Mouse (Mus musculus): ENCODE measurements at regions not wholly inside any gene's neighbourhood (a gene's known extent, or its start where the extent isn't known, plus 50 kb on each side); places are given as distances from the start of the nearest gene placed in this dataset.
"Not testable (repeated sequence)": the region's sequence is repeated elsewhere in the genome, so short reads cannot be mapped to it uniquely, and the experiment has no call there.

GRCm38 (mm10) chr17:7527681-7528080 is 142.4 kb upstream of the Unc93a2 start:
- TF ChIP-seq CTCF (IDR thresholded peaks at IDR 0.05; ENCODE audit: low read depth), result peak; percentile 19; the same call in 1 of the 2 replicates
- DNase-seq, result no peak
- 86% methylated on average over 3 of the region's 3 CpGs for WGBS
- H3K9ac ChIP-seq, result no peak overlapping the region
- no peaks in the 10 kb centered on the region for H3K9me3 ChIP-seq (ENCODE audit: low read length)
- no peaks in the 10 kb centered on the region for H3K36me3 ChIP-seq (ENCODE audit: insufficient read depth)
- H3K27ac ChIP-seq (ENCODE audit: low read depth, low read length), result no peak overlapping the region
- no peak overlapping the region for H3K4me2 ChIP-seq (ENCODE audit: low read depth)
- no peaks in the 10 kb centered on the region for H3K27me3 ChIP-seq (ENCODE audit: insufficient read depth, low read length)
- H3K4me3 ChIP-seq (ENCODE audit: low read depth, low read length), result no peak overlapping the region
- no peak for ATAC-seq
- H3K4me1 ChIP-seq (ENCODE audit: insufficient read depth), result no peaks in the 10 kb centered on the region

GRCm38 (mm10) chr17:7524497-7524896 is 139.2 kb upstream of the Unc93a2 start:
- H3K36me3 ChIP-seq (ENCODE audit: insufficient read depth); H3K27me3 ChIP-seq (ENCODE audit: insufficient read depth, low read length); H3K9me3 ChIP-seq (ENCODE audit: low read length); H3K4me1 ChIP-seq (ENCODE audit: insufficient read depth); H3K4me3 ChIP-seq (ENCODE audit: low read depth, low read length); H3K27ac ChIP-seq (ENCODE audit: low read depth, low read length); DNase-seq; ATAC-seq; H3K9ac ChIP-seq; H3K4me2 ChIP-seq (ENCODE audit: low read depth): not testable (repeated sequence)
- whole genome bisulfite sequencing, result 93% methylated on average over 11 of the region's 11 CpGs

GRCm38 (mm10) chr17:7521127-7521526 is 135.9 kb upstream of the Unc93a2 start:
- Histone ChIP-seq H3K27ac (ENCODE audit: low read depth, low read length) (no peak overlapping the region), H3K9ac (no peak overlapping the region), H3K4me2 (ENCODE audit: low read depth) (no peak overlapping the region), H3K4me3 (ENCODE audit: low read depth, low read length) (no peak overlapping the region), H3K9me3 (ENCODE audit: low read length) (no peaks in the 10 kb centered on the region), H3K27me3 (ENCODE audit: insufficient read depth, low read length) (no peaks in the 10 kb centered on the region), H3K4me1 (ENCODE audit: insufficient read depth) (no peaks in the 10 kb centered on the region), H3K36me3 (ENCODE audit: insufficient read depth) (no peaks in the 10 kb centered on the region)
- 47% methylated on average over 10 of the region's 10 CpGs for WGBS
- DNase-seq, result peak; percentile 47
- ATAC-seq, result peak; percentile 56
- no peak for TF ChIP-seq CTCF (IDR thresholded peaks at IDR 0.05; ENCODE audit: low read depth)

All from forebrain, postnatal 0 days (tissue).